Mouse (Mus musculus) liver, adult 2 months (tissue): Measurements from ENCODE around the gene Hist1h2bp. TPM values are rescaled to one million over a fixed set of nuclear protein-coding genes. Genes with fewer than 3 reads are reported as not detected.
"Not testable (repeated sequence)": the region's sequence is repeated elsewhere in the genome, so short reads cannot be mapped to it uniquely, and the experiment has no call there.

ENCODE experiments used
- DNase-seq: peaks from one replicate; pipeline ENCODE4 v3.0.0-alpha.2; 2011; ENCODE audit warnings: low read depth, low spot score; ENCODE audit errors: extremely low read depth
- H3K27ac ChIP-seq: fragments of 200-500 bp; replicated peaks from 2 replicates; pipeline ENCODE4 v1.5.1; 2012; ENCODE audit warnings: low read depth, mild to moderate bottlenecking, control low read depth, inconsistent platforms, low read length; ENCODE audit not compliant: insufficient read depth
- H3K27me3 ChIP-seq: fragments of 200-500 bp; 2 replicates; pipeline ENCODE4 v1.6.1; 2012; ENCODE audit warnings: mild to moderate bottlenecking, moderate library complexity, low read length, inconsistent platforms; ENCODE audit not compliant: control insufficient read depth, insufficient read depth
- H3K36me3 ChIP-seq: fragments of 200-500 bp; 2 replicates; pipeline ENCODE4 v1.6.1; 2012; ENCODE audit warnings: low read length, inconsistent platforms; ENCODE audit not compliant: control insufficient read depth, insufficient read depth
- H3K4me1 ChIP-seq: fragments of 200-500 bp; 2 replicates; pipeline ENCODE4 v1.6.1; 2011; ENCODE audit warnings: low read length; ENCODE audit not compliant: control insufficient read depth, insufficient read depth
- H3K4me3 ChIP-seq: fragments of 200-500 bp; 2 replicates; pipeline ENCODE4 v1.5.1; 2011; ENCODE audit warnings: low read depth, mild to moderate bottlenecking, control low read depth, low read length, moderate library complexity; ENCODE audit not compliant: insufficient read depth
- H3K79me2 ChIP-seq: fragments of 200-500 bp; 2 replicates; pipeline ENCODE4 v1.6.1; 2012; ENCODE audit warnings: inconsistent platforms, mild to moderate bottlenecking, low read length, moderate library complexity; ENCODE audit not compliant: control insufficient read depth, insufficient read depth
- H3K9ac ChIP-seq: fragments of 200-500 bp; 2 replicates; pipeline ENCODE4 v1.6.1; 2012; ENCODE audit warnings: low read depth, mild to moderate bottlenecking, control low read depth, inconsistent platforms, low read length
- CTCF ChIP-seq: fragments of 200-500 bp; IDR thresholded peaks from 2 replicates; pipeline ENCODE4 v1.5.1; 2011; ENCODE audit warnings: low read depth, low read length, control low read depth
- POLR2A ChIP-seq: fragments of 200-500 bp; IDR thresholded peaks from 2 replicates; pipeline ENCODE4 v1.6.1; 2011; ENCODE audit warnings: low read length, control low read depth; ENCODE audit not compliant: insufficient read depth; ENCODE audit errors: extremely low read depth
- WGBS: fragments of 180-500 bp; shearing (Covaris S2); methylation state at CpG from one replicate; pipeline ENCODE4 v1.1.7; 2018; 5-methylcytosine and 5-hydroxymethylcytosine counted together
- polyA plus RNA-seq: library from polyadenylated mRNA; depleted of rRNA; stranded (reverse); fragments of >200 nt; gene quantifications from 2 replicates; pipeline ENCODE4 v1.2.3, GENCODE M21; 2012; rRNA removed
- total RNA-seq: library from RNA; depleted of rRNA; stranded (reverse); fragments of >200 nt; gene quantifications from 2 replicates; pipeline ENCODE4 v1.2.3, GENCODE M21; 2014; rRNA removed

The Hist1h2bp gene
- total RNA-seq (0.40 and 0.74 TPM in 2 replicates), polyA plus RNA-seq (not detected in 2 replicates)

DNA sequence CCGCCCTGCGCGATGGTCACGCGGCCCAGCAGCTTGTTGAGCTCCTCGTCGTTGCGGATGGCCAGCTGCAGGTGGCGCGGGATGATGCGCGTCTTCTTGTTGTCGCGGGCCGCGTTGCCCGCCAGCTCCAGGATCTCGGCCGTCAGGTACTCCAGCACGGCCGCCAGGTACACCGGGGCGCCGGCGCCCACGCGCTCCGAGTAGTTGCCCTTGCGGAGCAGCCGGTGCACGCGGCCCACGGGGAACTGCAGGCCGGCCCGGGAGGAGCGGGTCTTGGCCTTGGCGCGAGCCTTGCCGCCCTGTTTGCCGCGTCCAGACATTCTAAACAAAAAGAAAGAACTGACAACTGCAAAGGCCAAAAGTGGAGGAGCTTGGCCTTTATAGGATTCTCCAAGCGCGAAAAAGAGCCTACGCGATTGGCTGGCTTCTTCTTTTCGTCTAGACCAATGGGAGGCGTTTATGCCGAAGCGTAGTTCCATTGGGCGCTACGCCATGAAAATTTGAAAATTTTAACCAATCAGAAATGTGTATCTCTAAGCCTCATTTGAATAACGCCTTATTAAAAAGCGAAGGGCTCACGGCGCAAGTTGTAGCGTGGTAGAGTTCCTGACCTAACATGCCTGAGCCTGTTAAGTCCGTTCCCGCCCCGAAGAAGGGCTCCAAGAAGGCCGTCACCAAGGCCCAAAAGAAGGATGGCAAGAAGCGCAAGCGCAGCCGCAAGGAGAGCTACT lies at the start of gene Hist1h2bp, which contains the start of gene Hist1h2an:
Hist1h2bp (plus strand) TSS at position 563 of the 731 bp plus-strand sequence.
Hist1h2an (minus strand) TSS at position 320 of the 731 bp plus-strand sequence.
- Histone ChIP-seq H3K4me3 (peak within 1 kb of the TSS; percentile 44; the same call in 1 of the 2 replicates), H3K9ac (peak within 1 kb of the TSS; percentile 60; the same call in 1 of the 2 replicates)
- not testable (repeated sequence) for H3K4me1 ChIP-seq, H3K79me2 ChIP-seq, H3K36me3 ChIP-seq, H3K27me3 ChIP-seq, H3K27ac ChIP-seq
- DNase-seq: peak; percentile 77
- WGBS: under 1% methylated on average over 43 of the region's 63 CpGs

DNA sequence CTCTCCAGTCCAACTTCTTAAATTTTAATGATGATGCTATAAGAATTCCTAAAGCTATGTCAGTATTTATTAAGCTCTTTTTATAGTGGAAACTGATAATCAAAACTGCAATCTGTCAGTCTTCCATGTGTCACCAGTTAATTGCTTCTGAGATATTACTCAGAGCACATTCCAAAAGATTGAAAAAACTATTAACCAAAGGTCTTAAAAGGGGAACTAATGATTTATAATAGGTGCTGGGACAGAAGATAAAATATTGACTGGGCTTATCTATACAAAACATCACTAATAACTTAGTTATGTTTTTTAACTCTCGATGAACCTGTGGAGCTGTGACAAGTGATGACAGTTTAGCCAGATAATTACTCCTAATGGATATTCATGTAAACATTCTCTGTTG lies 42.3 kb upstream of the Hist1h2bp start:
- H3K4me3 ChIP-seq: no peak overlapping the region
- 84% methylated on average over 1 of the region's 1 CpGs for WGBS
- no peak for DNase-seq
- H3K36me3 ChIP-seq: peaks cover 2% of the 10 kb centered on the region; the same call in 1 of the 2 replicates
- H3K79me2 ChIP-seq: no peaks in the 10 kb centered on the region; the same call in 1 of the 2 replicates
- H3K27me3 ChIP-seq: no peaks in the 10 kb centered on the region
- peaks cover 3% of the 10 kb centered on the region for H3K4me1 ChIP-seq
- H3K9ac ChIP-seq: no peak overlapping the region
- no peak overlapping the region for H3K27ac ChIP-seq
- TF ChIP-seq CTCF (no peak), POLR2A (no peak)

DNA sequence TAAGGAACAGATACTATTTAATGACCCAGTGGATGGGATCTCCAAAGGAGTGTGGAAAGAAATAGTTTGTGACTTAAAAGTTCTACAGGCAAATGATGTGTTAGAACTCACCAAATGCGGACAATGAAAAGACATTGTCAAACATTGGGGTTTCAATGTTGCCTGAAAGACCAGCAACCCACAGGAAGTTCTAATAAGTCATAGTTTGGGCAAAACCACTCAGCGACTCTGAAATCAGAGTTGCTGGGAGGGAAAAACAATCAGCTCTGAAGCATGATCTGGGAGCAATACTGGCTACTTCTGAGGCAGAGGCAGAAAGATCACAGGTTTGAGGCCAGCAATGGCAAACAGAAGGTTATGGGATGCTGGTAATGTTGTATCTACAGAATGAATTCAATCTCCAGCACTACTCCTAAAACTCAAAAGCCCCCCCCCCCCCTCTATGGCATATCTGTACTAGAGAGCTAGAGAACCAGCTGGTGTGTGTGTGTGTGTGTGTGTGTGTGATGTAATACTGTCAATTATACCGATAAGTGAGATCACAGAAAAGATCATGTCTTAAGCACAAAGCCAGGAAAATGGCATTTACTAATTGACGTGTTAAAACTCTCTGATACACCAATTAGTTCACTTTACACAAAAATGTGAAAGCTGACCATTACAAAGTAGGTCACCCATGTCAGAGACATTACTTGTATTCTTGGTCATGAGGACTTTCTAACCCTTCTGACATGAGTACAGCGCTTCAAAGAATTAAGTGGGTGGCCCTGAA lies 37.7 kb upstream of the Hist1h2bp start:
- Histone ChIP-seq H3K79me2 (no peaks in the 10 kb centered on the region; the same call in 1 of the 2 replicates), H3K27ac (no peak overlapping the region)
- WGBS: 13% methylated on average over 5 of the region's 5 CpGs

DNA sequence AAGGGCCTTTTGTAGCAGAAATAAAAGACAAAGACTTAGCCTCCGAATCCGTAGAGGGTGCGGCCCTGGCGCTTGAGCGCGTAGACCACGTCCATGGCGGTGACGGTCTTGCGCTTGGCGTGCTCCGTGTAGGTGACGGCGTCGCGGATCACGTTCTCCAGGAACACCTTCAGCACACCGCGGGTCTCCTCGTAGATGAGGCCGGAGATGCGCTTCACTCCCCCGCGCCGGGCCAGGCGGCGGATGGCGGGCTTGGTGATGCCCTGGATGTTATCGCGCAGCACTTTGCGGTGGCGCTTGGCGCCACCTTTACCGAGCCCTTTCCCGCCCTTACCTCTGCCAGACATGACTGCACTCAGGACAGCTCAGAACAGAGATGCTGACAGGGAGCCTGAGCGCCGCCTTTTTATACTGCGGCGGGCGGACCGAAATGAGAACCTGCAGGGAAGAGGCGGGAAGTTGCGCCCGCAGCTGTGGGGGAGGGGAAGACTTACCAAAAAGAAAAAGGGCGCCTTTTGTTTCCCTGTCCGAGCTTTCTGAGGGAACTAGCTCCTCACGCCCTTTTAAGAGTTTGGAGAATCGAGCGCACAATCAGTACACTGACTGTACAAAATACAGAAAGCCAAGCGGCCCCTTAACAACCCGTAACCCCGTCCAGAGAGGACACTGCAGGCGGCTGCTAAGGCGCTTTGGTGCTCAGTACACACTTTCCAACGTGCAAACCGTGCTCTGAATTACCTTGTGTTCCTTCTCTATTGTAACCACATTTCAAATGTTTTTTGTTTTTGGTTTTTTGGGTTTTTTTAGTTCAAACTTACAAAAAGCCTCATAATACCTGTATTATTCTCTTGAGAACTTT lies 36.9 kb upstream of the Hist1h2bp start, which contains the start of gene Hist1h4k:
Hist1h4k (minus strand) TSS at position 347 of the 859 bp plus-strand sequence.
- Histone ChIP-seq H3K4me3 (peak within 1 kb of the TSS; percentile 55), H3K9ac (peak within 1 kb of the TSS; percentile 50)
- DNase-seq: peak; percentile 29
- TF ChIP-seq POLR2A: peak; percentile 64; the same call in 1 of the 2 replicates
- H3K79me2 ChIP-seq, H3K36me3 ChIP-seq, H3K27me3 ChIP-seq, H3K4me1 ChIP-seq, H3K27ac ChIP-seq: not testable (repeated sequence)
- WGBS: under 1% methylated on average over 51 of the region's 56 CpGs

More for the DNA sequence above, 37.7 kb upstream of the Hist1h2bp start:
- TF ChIP-seq POLR2A (no peak), CTCF (no peak)
- no peaks in the 10 kb centered on the region for H3K27me3 ChIP-seq
- H3K4me3 ChIP-seq: peak overlapping the region; percentile 55
- peak overlapping the region; percentile 28 for H3K9ac ChIP-seq
- peaks cover 2% of the 10 kb centered on the region; the same call in 1 of the 2 replicates for H3K36me3 ChIP-seq
- H3K4me1 ChIP-seq: peaks cover 6% of the 10 kb centered on the region
- no peak for DNase-seq

DNA sequence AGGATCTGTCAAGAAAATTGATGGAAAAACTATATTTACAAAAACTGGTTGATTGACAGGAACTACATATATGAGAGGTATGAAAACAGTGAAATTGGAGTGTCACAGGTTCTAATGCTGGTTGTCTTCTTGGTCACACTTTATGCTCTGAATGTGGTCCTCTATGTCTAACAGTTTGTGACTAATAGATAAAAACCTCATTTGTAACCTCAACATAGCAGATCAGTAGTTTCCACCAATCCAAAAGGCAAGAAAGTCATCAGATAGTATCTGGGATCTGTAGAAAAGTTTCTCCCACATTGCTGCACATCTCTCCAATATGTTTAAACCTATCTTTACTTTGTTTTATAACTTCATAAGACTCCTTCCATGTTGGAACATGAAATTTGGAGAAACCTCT lies 35.8 kb upstream of the Hist1h2bp start:
- DNase-seq: no peak
- H3K9ac ChIP-seq: no peak overlapping the region
- TF ChIP-seq CTCF (no peak), POLR2A (no peak)
- no peak overlapping the region for H3K27ac ChIP-seq
- no peaks in the 10 kb centered on the region; the same call in 1 of the 2 replicates for H3K79me2 ChIP-seq
- no peaks in the 10 kb centered on the region for H3K27me3 ChIP-seq
- H3K4me1 ChIP-seq: peaks cover 7% of the 10 kb centered on the region
- no peak overlapping the region for H3K4me3 ChIP-seq
- H3K36me3 ChIP-seq: peaks cover 2% of the 10 kb centered on the region; the same call in 1 of the 2 replicates
